ENCODE assay signal across 8 mouse cellular contexts in genomic region chr19:53311524-53312335, GRCm38 (mm10). TPM values are rescaled to one million over a fixed set of nuclear protein-coding genes. Genes with fewer than 3 reads are reported as not detected.
DNase-seq lines count a peak whose midpoint lies in the region; ATAC-seq and TF ChIP-seq lines count a peak whose summit lies in the region.

No protein-coding gene starts in this region.

- H3K9me3 ChIP-seq in liver, embryonic 16.5 days (replicated peaks; ENCODE audit: control insufficient read depth, low read length) = no peaks in the 10 kb centered on the region

- no peaks in the 10 kb centered on the region; the same call in 1 of the 2 replicates for H3K27me3 ChIP-seq in testis, adult 2 months (ENCODE audit: control insufficient read depth, insufficient read depth, low read length)
- H3K27me3 ChIP-seq in liver, embryonic 16.5 days (ENCODE audit: control insufficient read depth, insufficient read depth, low read depth, low read length) = no peaks in the 10 kb centered on the region

- WGBS in liver, embryonic 16.5 days (ENCODE audit: insufficient replicate concordance) = under 1% methylated on average over 36 of the region's 37 CpGs

- ATAC-seq in granulocyte monocyte progenitor cell, adult 5-6 weeks (replicated peaks; ENCODE audit: poor library complexity, severe bottlenecking) = 0 out of 2 replicates have a peak, but pooled peaks have one; percentile 3
- no peak for ATAC-seq in liver, embryonic 16.5 days (ENCODE audit: low read depth)

- no peak for TF ChIP-seq CTCF in testis, adult 2 months (IDR thresholded peaks at IDR 0.05; ENCODE audit: control insufficient read depth, insufficient read depth, insufficient replicate concordance, low read depth, low read length)
- TF ChIP-seq CTCF in cortical plate, adult 2 months (IDR thresholded peaks at IDR 0.05; ENCODE audit: extremely low read depth, insufficient read depth, low read length) = no peak

- DNase-seq in testis, postnatal 14 days (ENCODE audit: low spot score) = no peak
- DNase-seq in kidney, adult 18-20 months = peak; percentile 57
- DNase-seq in ovary, postnatal 14 days (ENCODE audit: low spot score) = peak; percentile 29
- DNase-seq in frontal cortex, postnatal 10 days (ENCODE audit: low spot score in 2 of 2) = no peak

- TF ChIP-seq POLR2A in testis, adult 2 months (IDR thresholded peaks at IDR 0.05; ENCODE audit: control insufficient read depth, low read depth, low read length) = no peak
- TF ChIP-seq POLR2A in cortical plate, adult 2 months (IDR thresholded peaks at IDR 0.05; ENCODE audit: extremely low read depth, insufficient read depth, low read length) = no peak

- H3K27ac ChIP-seq in testis, adult 2 months (ENCODE audit: control insufficient read depth, insufficient read depth, low read depth, low read length) = peak overlapping the region; percentile 91
- H3K27ac ChIP-seq in cortical plate, adult 2 months (ENCODE audit: insufficient read depth, low read length) = peak overlapping the region; percentile 96
- H3K27ac ChIP-seq in liver, embryonic 16.5 days (ENCODE audit: low read length) = peak overlapping the region; percentile 94

- H3K9ac ChIP-seq in liver, embryonic 16.5 days (ENCODE audit: low read depth, low read length) = peak overlapping the region; percentile 93

- H3K4me3 ChIP-seq in testis, adult 2 months (ENCODE audit: control insufficient read depth, low read depth, low read length) = peak overlapping the region; percentile 94
- peak overlapping the region; percentile 98 for H3K4me3 ChIP-seq in cortical plate, adult 2 months (ENCODE audit: insufficient read depth, low read length)
- H3K4me3 ChIP-seq in liver, embryonic 16.5 days (ENCODE audit: low read depth, low read length) = peak overlapping the region; percentile 82

- H3K4me2 ChIP-seq in liver, embryonic 16.5 days (ENCODE audit: low read depth, low read length) = peak overlapping the region; percentile 98

- no peaks in the 10 kb centered on the region for H3K36me3 ChIP-seq in testis, adult 2 months (ENCODE audit: control insufficient read depth, insufficient read depth, low read length)
- H3K36me3 ChIP-seq in liver, embryonic 16.5 days (ENCODE audit: control insufficient read depth, insufficient read depth) = no peaks in the 10 kb centered on the region

- peaks cover 25% of the 10 kb centered on the region for H3K4me1 ChIP-seq in testis, adult 2 months (ENCODE audit: control insufficient read depth, insufficient read depth, low read length)
- H3K4me1 ChIP-seq in cortical plate, adult 2 months (ENCODE audit: control insufficient read depth, insufficient read depth, low read length) = peaks cover 3% of the 10 kb centered on the region
- H3K4me1 ChIP-seq in liver, embryonic 16.5 days (ENCODE audit: control insufficient read depth, low read depth, low read length) = peaks cover 25% of the 10 kb centered on the region

RNA-seq across cellular contexts. Expression of gene Mxi1, which starts 1.4 kb away (rescaled TPM):
- polyA plus RNA-seq in testis, adult 2 months (2012; rRNA removed) = 54.8 and 55.6 TPM in 2 replicates
- 81.0 and 82.8 TPM in 2 replicates for polyA plus RNA-seq in cortical plate, adult 2 months (2012; rRNA removed)
- total RNA-seq in granulocyte monocyte progenitor cell, adult 5-6 weeks (2014; fragmentation: Nextera tagmentation) = 19.6 and 28.2 TPM in 2 replicates
- 50.7 and 54.9 TPM in 2 replicates for total RNA-seq in granulocyte monocyte progenitor cell, adult 5-6 weeks (2017)
- polyA plus RNA-seq in liver, embryonic 16.5 days (2015; fragmentation: Nextera tagmentation; extraction: Ambion mirVana) = 14.1 and 16.7 TPM in 2 replicates

RNA-seq across cellular contexts. Expression of gene Gm10197, which starts 59.8 kb away (rescaled TPM):
- not detected in 2 replicates for polyA plus RNA-seq in testis, adult 2 months (2012; rRNA removed)
- polyA plus RNA-seq in cortical plate, adult 2 months (2012; rRNA removed) = not detected in 2 replicates
- not detected in 2 replicates for total RNA-seq in granulocyte monocyte progenitor cell, adult 5-6 weeks (2014; fragmentation: Nextera tagmentation)
- total RNA-seq in granulocyte monocyte progenitor cell, adult 5-6 weeks (2017) = not detected in 2 replicates
- polyA plus RNA-seq in liver, embryonic 16.5 days (2015; fragmentation: Nextera tagmentation; extraction: Ambion mirVana) = not detected in 2 replicates

Comparison
In these comparisons a context has a peak if more than half of its experiments do, and no peak if none do; other contexts are left out.
1. DNase-seq: peak in kidney, adult 18-20 months (single experiment) and ovary, postnatal 14 days (single experiment); none in testis, postnatal 14 days (single experiment) and frontal cortex, postnatal 10 days (0 of 2).
2. Peak in every context shown above with its lines, with median percentiles within 50 percentile points of each other: H3K27ac ChIP-seq and H3K4me3 ChIP-seq.